Mouse (Mus musculus) kidney, postnatal 0 days (tissue): ENCODE measurements at regions not wholly inside any gene's neighbourhood (a gene's known extent, or its start where the extent isn't known, plus 50 kb on each side); places are given as distances from the start of the nearest gene placed in this dataset.
"Not testable (repeated sequence)": the region's sequence is repeated elsewhere in the genome, so short reads cannot be mapped to it uniquely, and the experiment has no call there.

ENCODE experiments used
- ATAC-seq: fragments of 200-750 bp; cut with Nextera tagmentation; replicated peaks from 2 replicates; pipeline ENCODE4 v1.8.0; 2017; ENCODE audit warnings: low read depth, moderate number of reproducible peaks, moderate TSS enrichment, moderate library complexity; ENCODE audit not compliant: low FRiP score
- DNase-seq: peaks from one replicate; pipeline ENCODE4 v3.0.0-alpha.2; 2016; ENCODE audit warnings: low spot score
- H3K27ac ChIP-seq: fragments of 300-500 bp; sonication (generic); 2 replicates; pipeline ENCODE4 v1.5.1; 2014; ENCODE audit warnings: mild to moderate bottlenecking
- H3K27me3 ChIP-seq: fragments of 300-500 bp; sonication (generic); 2 replicates; pipeline ENCODE4 v1.6.1; 2014; ENCODE audit warnings: low read length, mixed read lengths; ENCODE audit not compliant: insufficient read depth
- H3K36me3 ChIP-seq: fragments of 300-500 bp; sonication (generic); 2 replicates; pipeline ENCODE4 v1.6.1; 2014; ENCODE audit warnings: low read length, mixed read lengths; ENCODE audit not compliant: insufficient read depth
- H3K4me1 ChIP-seq: fragments of 300-500 bp; sonication (generic); replicated peaks from 2 replicates; pipeline ENCODE4 v1.6.1; 2014; ENCODE audit warnings: antibody characterized with exemption, low read length, mixed read lengths; ENCODE audit not compliant: insufficient read depth
- H3K4me2 ChIP-seq: fragments of 300-500 bp; sonication (generic); 2 replicates; pipeline ENCODE4 v1.6.1; 2014; ENCODE audit warnings: mild to moderate bottlenecking, low read length, moderate library complexity, mixed read lengths
- H3K4me3 ChIP-seq: fragments of 300-500 bp; sonication (generic); replicated peaks from 2 replicates; pipeline ENCODE4 v1.5.1; 2014; ENCODE audit warnings: low read depth, low read length
- H3K9ac ChIP-seq: fragments of 300-500 bp; sonication (generic); 2 replicates; pipeline ENCODE4 v1.6.1; 2014; ENCODE audit warnings: low read depth, low read length
- H3K9me3 ChIP-seq: fragments of 300-500 bp; sonication (generic); replicated peaks from 2 replicates; pipeline ENCODE4 v1.6.1; 2016; ENCODE audit warnings: low read length, inconsistent platforms, mixed read lengths
- CTCF ChIP-seq: IDR thresholded peaks from 2 replicates; pipeline ENCODE4 v1.5.1; 2016; ENCODE audit warnings: antibody characterized with exemption, low read depth, mild to moderate bottlenecking, moderate library complexity
- whole genome bisulfite sequencing: fragments of 180-500 bp; shearing (Covaris S2); extraction: QIAGEN DNeasy Blood & Tissue Kit; methylation state at CpG from one replicate; pipeline ENCODE4 v1.1.7; 2014; 5-methylcytosine and 5-hydroxymethylcytosine counted together

GRCm38 (mm10) chr17:85857705-85858472 is 169.8 kb upstream of the Six2 start:
- no peak overlapping the region for H3K4me3 ChIP-seq
- ATAC-seq: no peak
- no peak overlapping the region for H3K9ac ChIP-seq
- H3K36me3 ChIP-seq: no peaks in the 10 kb centered on the region
- no peaks in the 10 kb centered on the region for H3K9me3 ChIP-seq
- peak overlapping the region; percentile 34; the same call in 1 of the 2 replicates for H3K4me2 ChIP-seq
- H3K4me1 ChIP-seq: no peaks in the 10 kb centered on the region
- 22% methylated on average over 22 of the region's 22 CpGs for WGBS
- no peaks in the 10 kb centered on the region for H3K27me3 ChIP-seq
- no peak for TF ChIP-seq CTCF
- DNase-seq: peak; percentile 60
- no peak overlapping the region for H3K27ac ChIP-seq

- not testable (repeated sequence) for H3K27me3 ChIP-seq, ATAC-seq, H3K36me3 ChIP-seq, DNase-seq, H3K9me3 ChIP-seq, H3K4me1 ChIP-seq, H3K4me2 ChIP-seq, H3K4me3 ChIP-seq, H3K9ac ChIP-seq, H3K27ac ChIP-seq
- 47% methylated on average over 3 of the region's 5 CpGs for WGBS
Measured at GRCm38 (mm10) chr17:85856894-85857293, 168.8 kb upstream of the Six2 start.

GRCm38 (mm10) chr17:85853156-85853555 is 165.1 kb upstream of the Six2 start:
- 56% methylated on average over 5 of the region's 5 CpGs for WGBS
- Histone ChIP-seq H3K4me3 (no peak overlapping the region), H3K36me3 (no peaks in the 10 kb centered on the region), H3K27me3 (no peaks in the 10 kb centered on the region), H3K9ac (no peak overlapping the region), H3K4me2 (no peak overlapping the region), H3K9me3 (no peaks in the 10 kb centered on the region), H3K4me1 (no peaks in the 10 kb centered on the region), H3K27ac (no peak overlapping the region)
- no peak for TF ChIP-seq CTCF
- ATAC-seq (no peak), DNase-seq (no peak)

GRCm38 (mm10) chr17:85848526-85848925 is 160.5 kb upstream of the Six2 start:
- H3K27ac ChIP-seq: no peak overlapping the region
- no peak overlapping the region for H3K9ac ChIP-seq
- H3K4me2 ChIP-seq: no peak overlapping the region
- no peaks in the 10 kb centered on the region for H3K36me3 ChIP-seq
- DNase-seq: no peak
- no peak for ATAC-seq
- 94% methylated on average over 3 of the region's 3 CpGs for WGBS
- H3K9me3 ChIP-seq: no peaks in the 10 kb centered on the region
- no peak for TF ChIP-seq CTCF
- H3K27me3 ChIP-seq: no peaks in the 10 kb centered on the region
- H3K4me3 ChIP-seq: no peak overlapping the region
- H3K4me1 ChIP-seq: no peaks in the 10 kb centered on the region

GRCm38 (mm10) chr17:85847756-85848155 is 159.7 kb upstream of the Six2 start:
- Histone ChIP-seq H3K9ac (no peak overlapping the region), H3K27me3 (no peaks in the 10 kb centered on the region), H3K4me2 (no peak overlapping the region), H3K4me3 (no peak overlapping the region), H3K36me3 (no peaks in the 10 kb centered on the region), H3K9me3 (no peaks in the 10 kb centered on the region), H3K27ac (no peak overlapping the region), H3K4me1 (no peaks in the 10 kb centered on the region)
- DNase-seq (peak; percentile 59), ATAC-seq (no peak)
- TF ChIP-seq CTCF: no peak
- WGBS: 28% methylated on average over 7 of the region's 7 CpGs

GRCm38 (mm10) chr17:85845059-85845458 is 157.0 kb upstream of the Six2 start:
- Histone ChIP-seq H3K36me3 (no peaks in the 10 kb centered on the region), H3K9ac (no peak overlapping the region), H3K4me3 (no peak overlapping the region), H3K27ac (no peak overlapping the region), H3K4me2 (no peak overlapping the region), H3K4me1 (no peaks in the 10 kb centered on the region), H3K9me3 (no peaks in the 10 kb centered on the region), H3K27me3 (no peaks in the 10 kb centered on the region)
- DNase-seq (no peak), ATAC-seq (no peak)
- no peak for TF ChIP-seq CTCF
- WGBS: 51% methylated on average over 6 of the region's 6 CpGs

- DNase-seq (no peak), ATAC-seq (no peak)
- no peak overlapping the region for H3K9ac ChIP-seq
- H3K4me1 ChIP-seq: no peaks in the 10 kb centered on the region
- H3K4me2 ChIP-seq: no peak overlapping the region
- no peaks in the 10 kb centered on the region for H3K27me3 ChIP-seq
- no peak for TF ChIP-seq CTCF
- no peaks in the 10 kb centered on the region for H3K36me3 ChIP-seq
- H3K9me3 ChIP-seq: no peaks in the 10 kb centered on the region
- no peak overlapping the region for H3K27ac ChIP-seq
- WGBS: 72% methylated on average over 13 of the region's 13 CpGs
- H3K4me3 ChIP-seq: no peak overlapping the region
Measured at GRCm38 (mm10) chr17:85844486-85844885, 156.4 kb upstream of the Six2 start.
